Mouse (Mus musculus): ENCODE measurements at regions not wholly inside any gene's neighbourhood (a gene's known extent, or its start where the extent isn't known, plus 50 kb on each side); places are given as distances from the start of the nearest gene placed in this dataset.

GRCm38 (mm10) chr12:90876230-90877005 is 138.2 kb upstream of the Dio2 start:
- H3K4me3 ChIP-seq (replicated peaks), result no peak overlapping the region
- no peak overlapping the region for H3K27ac ChIP-seq (replicated peaks)
- no peak overlapping the region for H3K4me2 ChIP-seq
- no peak for ATAC-seq (ENCODE audit: low FRiP score)
- no peaks in the 10 kb centered on the region for H3K4me1 ChIP-seq
- H3K9ac ChIP-seq (replicated peaks), result no peak overlapping the region
- 90% methylated on average over 5 of the region's 5 CpGs for WGBS
- no peaks in the 10 kb centered on the region for H3K36me3 ChIP-seq
- H3K9me3 ChIP-seq (replicated peaks), result no peaks in the 10 kb centered on the region
- H3K27me3 ChIP-seq (replicated peaks), result no peaks in the 10 kb centered on the region

DNA sequence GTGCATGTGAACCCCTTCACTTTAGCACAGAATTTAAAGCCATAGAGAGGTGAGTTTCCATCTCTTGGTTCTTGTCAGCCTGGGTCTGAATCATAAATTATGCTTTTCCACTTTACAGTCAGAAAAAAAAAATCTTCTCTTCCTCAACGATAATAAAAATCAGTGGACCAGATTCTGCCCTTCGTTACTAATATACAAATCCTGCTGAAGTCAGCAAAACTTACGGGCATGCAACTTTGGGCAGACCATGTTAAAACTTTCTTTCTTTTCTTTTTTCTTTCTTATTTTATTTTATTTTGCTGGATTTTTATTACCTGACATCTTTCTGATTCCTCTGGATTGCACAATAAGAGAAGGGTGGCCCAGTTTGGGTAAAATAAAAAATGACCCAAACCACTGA is 136.6 kb upstream of the Dio2 start:
- WGBS, result 84% methylated on average over 3 of the region's 3 CpGs
- no peak overlapping the region for H3K4me3 ChIP-seq (replicated peaks)
- no peaks in the 10 kb centered on the region for H3K27me3 ChIP-seq (replicated peaks)
- no peak overlapping the region for H3K4me2 ChIP-seq
- H3K4me1 ChIP-seq, result no peaks in the 10 kb centered on the region
- H3K27ac ChIP-seq (replicated peaks), result no peak overlapping the region
- H3K36me3 ChIP-seq, result no peaks in the 10 kb centered on the region
- no peak overlapping the region for H3K9ac ChIP-seq (replicated peaks)
- ATAC-seq (ENCODE audit: low FRiP score), result no peak
- H3K9me3 ChIP-seq (replicated peaks), result no peaks in the 10 kb centered on the region

GRCm38 (mm10) chr12:90873959-90874358 is 135.7 kb upstream of the Dio2 start:
- Histone ChIP-seq H3K9ac (replicated peaks) (no peak overlapping the region), H3K4me3 (replicated peaks) (no peak overlapping the region), H3K4me1 (no peaks in the 10 kb centered on the region), H3K4me2 (no peak overlapping the region), H3K27ac (replicated peaks) (no peak overlapping the region), H3K27me3 (replicated peaks) (no peaks in the 10 kb centered on the region), H3K36me3 (no peaks in the 10 kb centered on the region), H3K9me3 (replicated peaks) (no peaks in the 10 kb centered on the region)
- no peak for ATAC-seq (ENCODE audit: low FRiP score)
- WGBS, result 93% methylated on average over 3 of the region's 3 CpGs

DNA sequence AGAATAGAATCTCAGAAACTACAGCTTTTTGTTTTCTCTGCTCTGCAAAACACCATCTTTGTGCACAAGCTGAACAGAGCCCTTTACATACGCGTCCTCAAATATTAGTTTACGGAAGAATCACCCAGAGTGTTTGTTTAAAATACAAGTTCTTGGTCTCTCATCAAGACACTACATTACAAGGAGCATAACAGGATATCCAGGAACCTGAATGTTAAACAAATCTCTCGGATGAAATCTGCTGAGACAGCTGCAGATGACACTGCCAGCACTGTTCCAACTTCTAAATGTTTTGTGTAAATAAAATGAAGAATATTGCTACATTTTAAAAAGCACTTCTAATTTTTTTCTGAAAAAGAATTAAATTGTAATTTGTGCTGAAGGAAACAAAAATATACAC is 128.4 kb upstream of the Dio2 start:
- Histone ChIP-seq H3K4me1 (no peaks in the 10 kb centered on the region), H3K4me3 (replicated peaks) (no peak overlapping the region), H3K4me2 (no peak overlapping the region), H3K36me3 (no peaks in the 10 kb centered on the region), H3K9ac (replicated peaks) (no peak overlapping the region), H3K27ac (replicated peaks) (no peak overlapping the region), H3K27me3 (replicated peaks) (no peaks in the 10 kb centered on the region), H3K9me3 (replicated peaks) (no peaks in the 10 kb centered on the region)
- WGBS, result 89% methylated on average over 4 of the region's 4 CpGs
- ATAC-seq (ENCODE audit: low FRiP score), result no peak

DNA sequence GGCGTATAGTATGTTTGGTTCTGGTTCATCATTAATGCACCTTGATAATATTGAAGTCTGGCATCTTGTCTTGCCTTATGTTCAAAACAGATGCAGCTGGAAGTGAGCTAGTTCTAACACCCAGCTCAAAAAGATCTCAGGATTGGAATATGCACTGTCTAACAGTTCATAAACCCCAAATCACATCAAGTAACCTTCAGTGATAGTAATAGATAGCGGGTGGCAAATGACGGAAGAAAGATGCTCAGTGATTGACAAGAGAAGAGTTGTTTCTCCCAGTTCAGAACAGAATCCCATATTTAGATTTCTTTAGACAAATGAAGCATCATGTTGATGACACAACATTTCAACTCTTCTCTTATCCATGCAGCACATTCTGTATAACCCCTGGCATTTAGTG is 124.4 kb upstream of the Dio2 start:
- Histone ChIP-seq H3K36me3 (no peaks in the 10 kb centered on the region), H3K27me3 (replicated peaks) (no peaks in the 10 kb centered on the region), H3K9ac (replicated peaks) (no peak overlapping the region), H3K27ac (replicated peaks) (no peak overlapping the region), H3K4me1 (no peaks in the 10 kb centered on the region), H3K4me2 (no peak overlapping the region), H3K9me3 (replicated peaks) (no peaks in the 10 kb centered on the region), H3K4me3 (replicated peaks) (no peak overlapping the region)
- WGBS, result 90% methylated on average over 3 of the region's 3 CpGs
- no peak for ATAC-seq (ENCODE audit: low FRiP score)

- 67% methylated on average over 3 of the region's 3 CpGs for WGBS
- H3K4me1 ChIP-seq, result no peaks in the 10 kb centered on the region
- H3K4me3 ChIP-seq (replicated peaks), result no peak overlapping the region
- no peak overlapping the region for H3K4me2 ChIP-seq
- no peaks in the 10 kb centered on the region for H3K9me3 ChIP-seq (replicated peaks)
- H3K27ac ChIP-seq (replicated peaks), result no peak overlapping the region
- no peak overlapping the region for H3K9ac ChIP-seq (replicated peaks)
- H3K27me3 ChIP-seq (replicated peaks), result no peaks in the 10 kb centered on the region
- ATAC-seq (ENCODE audit: low FRiP score), result no peak
- H3K36me3 ChIP-seq, result no peaks in the 10 kb centered on the region
These were observed 119.5 kb upstream of the Dio2 start for GRCm38 (mm10) chr12:90857746-90858145.

- H3K4me3 ChIP-seq (replicated peaks), result no peak overlapping the region
- no peak for ATAC-seq (ENCODE audit: low FRiP score)
- H3K4me1 ChIP-seq, result no peaks in the 10 kb centered on the region
- H3K36me3 ChIP-seq, result no peaks in the 10 kb centered on the region
- 75% methylated on average over 6 of the region's 6 CpGs for WGBS
- no peak overlapping the region for H3K4me2 ChIP-seq
- no peaks in the 10 kb centered on the region for H3K9me3 ChIP-seq (replicated peaks)
- H3K27me3 ChIP-seq (replicated peaks), result no peaks in the 10 kb centered on the region
- H3K27ac ChIP-seq (replicated peaks), result no peak overlapping the region
- H3K9ac ChIP-seq (replicated peaks), result no peak overlapping the region
These were observed 72.4 kb upstream of the Dio2 start for GRCm38 (mm10) chr12:90810666-90811065.

- no peaks in the 10 kb centered on the region for H3K36me3 ChIP-seq
- no peak overlapping the region for H3K27ac ChIP-seq (replicated peaks)
- H3K4me1 ChIP-seq, result no peaks in the 10 kb centered on the region
- H3K9ac ChIP-seq (replicated peaks), result no peak overlapping the region
- H3K9me3 ChIP-seq (replicated peaks), result no peaks in the 10 kb centered on the region
- no peak for ATAC-seq (ENCODE audit: low FRiP score)
- no peaks in the 10 kb centered on the region for H3K27me3 ChIP-seq (replicated peaks)
- no peak overlapping the region for H3K4me3 ChIP-seq (replicated peaks)
- WGBS, result 98% methylated on average over 2 of the region's 2 CpGs
- no peak overlapping the region for H3K4me2 ChIP-seq
These were observed 52.3 kb upstream of the Dio2 start for GRCm38 (mm10) chr12:90790562-90790961.
